ENCODE assay signal across 9 mouse cellular contexts in the genomic region with DNA sequence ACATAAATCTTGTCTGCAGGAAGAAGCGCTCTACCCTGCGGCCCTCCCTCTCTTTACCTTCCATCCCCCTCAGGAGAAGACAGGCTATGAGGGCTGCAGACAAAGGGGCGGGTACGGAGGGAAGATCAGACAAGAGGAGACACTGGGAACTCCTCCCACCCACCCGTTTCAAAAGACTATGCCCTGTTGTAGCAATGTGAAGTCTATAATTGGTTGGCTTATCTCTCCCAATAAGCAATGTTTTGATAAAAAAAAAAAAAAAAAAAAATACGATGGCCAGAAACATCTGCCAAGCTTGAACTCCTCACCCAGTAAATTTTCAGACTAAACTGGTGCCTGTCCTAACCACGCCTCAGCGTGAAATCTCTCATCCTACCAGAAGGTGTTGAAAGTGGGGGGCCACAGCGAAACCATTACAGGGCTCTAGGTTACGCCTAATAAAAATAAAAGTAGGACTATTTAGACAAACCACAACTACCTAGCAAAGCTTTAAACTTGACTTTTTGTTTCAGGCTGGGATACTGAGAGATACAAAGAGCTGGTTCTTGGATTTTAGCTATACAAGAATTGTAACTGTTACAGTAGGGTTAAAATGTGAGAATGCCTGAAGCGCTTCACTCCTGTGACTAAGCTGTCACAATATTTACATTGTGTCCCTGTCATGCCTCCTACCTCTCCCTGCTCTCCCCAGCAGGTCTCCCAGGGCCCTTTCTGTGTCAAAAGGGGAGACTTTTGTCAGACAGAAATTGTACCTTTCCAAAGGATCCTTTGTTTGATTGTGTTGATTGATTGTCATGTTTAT.
A peak's percentile ranks its signal among the peaks of the same experiment; 100 is the strongest.
DNase-seq lines count a peak whose midpoint lies in the region; ATAC-seq and TF ChIP-seq lines count a peak whose summit lies in the region.
"Had no signal": no experiment of that assay in that cellular context is flagged by ENCODE, and none has a peak within 500 bp of the region (broad histone marks: within the 10 kb centered on the region; RNA-seq: fewer than 3 reads in every experiment).

No protein-coding gene starts in this region.

- TF ChIP-seq CTCF in stomach, postnatal 0 days (IDR thresholded peaks at IDR 0.05; ENCODE audit: low read depth): no peak

- no peaks in the 10 kb centered on the region for H3K9me3 ChIP-seq in heart, embryonic 12.5 days (replicated peaks)
- no peaks in the 10 kb centered on the region for H3K9me3 ChIP-seq in stomach, embryonic 14.5 days (ENCODE audit: control insufficient read depth, low read depth, low read length)
- H3K9me3 ChIP-seq in stomach, postnatal 0 days (ENCODE audit: control insufficient read depth, low read length): no peaks in the 10 kb centered on the region
- H3K9me3 ChIP-seq in limb, embryonic 12.5 days: no peaks in the 10 kb centered on the region

- 17% methylated on average over 11 of the region's 11 CpGs for WGBS in heart, embryonic 12.5 days
- WGBS in stomach, embryonic 14.5 days: 11% methylated on average over 11 of the region's 11 CpGs
- 22% methylated on average over 11 of the region's 11 CpGs for WGBS in stomach, postnatal 0 days
- WGBS in limb, embryonic 12.5 days: 19% methylated on average over 11 of the region's 11 CpGs

- H3K36me3 ChIP-seq in heart, embryonic 12.5 days: no peaks in the 10 kb centered on the region
- H3K36me3 ChIP-seq in stomach, embryonic 14.5 days (ENCODE audit: control insufficient read depth, insufficient read depth, low read length): no peaks in the 10 kb centered on the region
- no peaks in the 10 kb centered on the region for H3K36me3 ChIP-seq in stomach, postnatal 0 days (ENCODE audit: control insufficient read depth, insufficient read depth, low read length)
- H3K36me3 ChIP-seq in limb, embryonic 12.5 days: no peaks in the 10 kb centered on the region

- H3K4me1 ChIP-seq in heart, embryonic 12.5 days (replicated peaks): 0 out of 2 replicates have a peak, but pooled peaks cover 3% of the 10 kb centered on the region
- peaks cover 3% of the 10 kb centered on the region; the same call in 1 of the 2 replicates for H3K4me1 ChIP-seq in stomach, embryonic 14.5 days (ENCODE audit: control insufficient read depth, insufficient read depth, low read length)
- no peaks in the 10 kb centered on the region for H3K4me1 ChIP-seq in stomach, postnatal 0 days (replicated peaks; ENCODE audit: control insufficient read depth, insufficient read depth)
- H3K4me1 ChIP-seq in limb, embryonic 12.5 days (replicated peaks): peaks cover 27% of the 10 kb centered on the region

- no peaks in the 10 kb centered on the region for H3K27me3 ChIP-seq in heart, embryonic 12.5 days (replicated peaks)
- H3K27me3 ChIP-seq in stomach, embryonic 14.5 days (ENCODE audit: control insufficient read depth, insufficient read depth, low read length): no peaks in the 10 kb centered on the region
- no peaks in the 10 kb centered on the region for H3K27me3 ChIP-seq in stomach, postnatal 0 days (ENCODE audit: control insufficient read depth, insufficient read depth, low read length)
- peaks cover 17% of the 10 kb centered on the region for H3K27me3 ChIP-seq in limb, embryonic 12.5 days

- no peak overlapping the region for H3K9ac ChIP-seq in heart, embryonic 12.5 days
- H3K9ac ChIP-seq in stomach, embryonic 14.5 days (replicated peaks; ENCODE audit: low read depth, low read length): no peak overlapping the region
- no peak overlapping the region for H3K9ac ChIP-seq in stomach, postnatal 0 days (ENCODE audit: low read length)
- H3K9ac ChIP-seq in limb, embryonic 12.5 days (replicated peaks): no peak overlapping the region

- no peak for TF ChIP-seq EP300 in stomach, postnatal 0 days (optimal IDR thresholded peaks at IDR 0.05)

- no peak overlapping the region for H3K27ac ChIP-seq in heart, embryonic 12.5 days (ENCODE audit: poor library complexity, severe bottlenecking)
- H3K27ac ChIP-seq in stomach, embryonic 14.5 days (ENCODE audit: low read length): no peak overlapping the region
- H3K27ac ChIP-seq in stomach, postnatal 0 days (replicated peaks): no peak overlapping the region
- H3K27ac ChIP-seq in limb, embryonic 12.5 days: no peak overlapping the region

- H3K4me2 ChIP-seq in heart, embryonic 12.5 days: peak overlapping the region; percentile 53
- H3K4me2 ChIP-seq in stomach, embryonic 14.5 days (replicated peaks; ENCODE audit: low read depth, low read length): no peak overlapping the region; the same call in 1 of the 2 replicates
- H3K4me2 ChIP-seq in stomach, postnatal 0 days (replicated peaks; ENCODE audit: low read depth): no peak overlapping the region
- peak overlapping the region; percentile 29 for H3K4me2 ChIP-seq in limb, embryonic 12.5 days

- H3K4me3 ChIP-seq in heart, embryonic 12.5 days: peak overlapping the region; percentile 12; the same call in 1 of the 2 replicates
- H3K4me3 ChIP-seq in stomach, embryonic 14.5 days (ENCODE audit: low read depth, low read length): no peak overlapping the region
- no peak overlapping the region for H3K4me3 ChIP-seq in stomach, postnatal 0 days (ENCODE audit: low read depth, low read length)
- no peak overlapping the region for H3K4me3 ChIP-seq in limb, embryonic 12.5 days (replicated peaks)

- no peak for DNase-seq in heart, adult 9 months (ENCODE audit: low spot score in 2 of 2)
- DNase-seq in stomach, postnatal 0 days (ENCODE audit: low spot score): no peak
- no peak for DNase-seq in adrenal gland, adult 8-10 months
- no peak for DNase-seq in gastrocnemius, adult 8-10 months (ENCODE audit: low spot score in 2 of 2)
- DNase-seq: adrenal gland, postnatal 14 days had no signal

- no peak for ATAC-seq in heart, embryonic 12.5 days (ENCODE audit: insufficient number of reproducible peaks, low FRiP score)
- ATAC-seq in stomach, embryonic 14.5 days (ENCODE audit: insufficient number of reproducible peaks, insufficient read depth, low FRiP score, low read depth): peak; percentile 23; the same call in 1 of the 2 replicates
- no peak for ATAC-seq in stomach, postnatal 0 days (ENCODE audit: low FRiP score, low TSS enrichment)
- no peak for ATAC-seq in limb, embryonic 12.5 days (ENCODE audit: insufficient number of reproducible peaks, insufficient read depth, low FRiP score, low TSS enrichment, low read depth)
- ATAC-seq in cerebellum, adult (ENCODE audit: insufficient number of reproducible peaks, low FRiP score, low TSS enrichment): no peak

Comparison
In these comparisons a context has a peak if more than half of its experiments do, and no peak if none do; other contexts are left out.
1. H3K4me2 ChIP-seq: peak in heart, embryonic 12.5 days (single experiment) and limb, embryonic 12.5 days (single experiment); none in stomach, embryonic 14.5 days (single experiment) and stomach, postnatal 0 days (single experiment).